Mouse (Mus musculus) small intestine, adult 2 months (tissue): Measurements from ENCODE around the gene Hhat.

ENCODE experiments used
- CTCF ChIP-seq: fragments of 200-500 bp; IDR thresholded peaks from 2 replicates; pipeline ENCODE4 v1.5.1; 2012; ENCODE audit warnings: low read depth, mild to moderate bottlenecking, control low read depth, inconsistent platforms, low read length, moderate library complexity, mixed read lengths; ENCODE audit not compliant: insufficient replicate concordance, insufficient read length; ENCODE audit errors: extremely low read depth
- POLR2A ChIP-seq: fragments of 200-500 bp; IDR thresholded peaks from 2 replicates; pipeline ENCODE4 v1.6.1; 2012; ENCODE audit warnings: low read depth, mild to moderate bottlenecking, control low read depth, inconsistent platforms, low read length, moderate library complexity

DNA sequence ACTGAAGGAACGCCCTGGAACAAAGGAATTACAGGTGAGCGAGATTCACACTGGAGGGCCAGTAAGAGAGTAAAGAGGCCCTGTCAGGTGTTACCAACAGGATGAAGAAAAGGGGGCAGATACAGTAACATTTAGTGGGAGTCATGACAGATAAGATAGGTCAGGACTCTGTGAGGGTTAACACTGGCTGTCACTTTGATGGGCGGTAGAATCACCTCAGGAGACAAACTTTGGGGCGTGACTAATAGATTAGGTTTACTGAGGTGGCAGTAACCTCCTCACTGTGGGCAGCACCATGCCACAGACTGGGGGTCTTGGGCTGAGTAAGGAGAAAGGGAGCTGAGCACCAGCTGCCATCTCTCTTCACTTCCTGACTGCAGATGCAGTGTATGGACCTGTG, 121.0 kb downstream of the Hhat start:
- TF ChIP-seq POLR2A (no peak), CTCF (no peak)
